Mouse (Mus musculus) mesoderm, embryonic 11.5 days (tissue): ENCODE data around the gene Acot6.
"Not testable (repeated sequence)": the region's sequence is repeated elsewhere in the genome, so short reads cannot be mapped to it uniquely, and the experiment has no call there.

Source experiments
- DNase-seq: peaks from one replicate; pipeline ENCODE4 v3.0.0-alpha.2; 2012; ENCODE audit warnings: low read depth, low spot score

Gene Acot6

GRCm38 (mm10) chr12:84100604-84101492 lies at the start of gene Acot6:
Gene Acot6 (plus strand): TSS chr12:84100654.
- peak; percentile 41 for DNase-seq

- DNase-seq: not testable (repeated sequence)
Observed at GRCm38 (mm10) chr12:84050744-84051143, 49.7 kb upstream of the Acot6 start.

- DNase-seq: no peak
Observed at GRCm38 (mm10) chr12:84051937-84052474, 48.4 kb upstream of the Acot6 start, which contains the start of gene Acot3. Gene Acot3 (plus strand): TSS chr12:84052144.

GRCm38 (mm10) chr12:84052609-84053008 lies 47.8 kb upstream of the Acot6 start:
- no peak for DNase-seq

GRCm38 (mm10) chr12:84053173-84053572 lies 47.3 kb upstream of the Acot6 start:
- DNase-seq: no peak

- peak; percentile 35 for DNase-seq
Observed at GRCm38 (mm10) chr12:84053679-84054391, 46.6 kb upstream of the Acot6 start.

GRCm38 (mm10) chr12:84060946-84061345 lies 39.5 kb upstream of the Acot6 start:
- no peak for DNase-seq

- DNase-seq: no peak
Observed at GRCm38 (mm10) chr12:84062336-84062735, 38.1 kb upstream of the Acot6 start.

- DNase-seq: no peak
Observed at GRCm38 (mm10) chr12:84063228-84063627, 37.2 kb upstream of the Acot6 start.

GRCm38 (mm10) chr12:84063833-84064232 lies 36.6 kb upstream of the Acot6 start:
- no peak for DNase-seq

GRCm38 (mm10) chr12:84064621-84065020 lies 35.8 kb upstream of the Acot6 start:
- no peak for DNase-seq

GRCm38 (mm10) chr12:84067752-84068151 lies 32.7 kb upstream of the Acot6 start:
- no peak for DNase-seq

GRCm38 (mm10) chr12:84068296-84068695 lies 32.2 kb upstream of the Acot6 start:
- DNase-seq: no peak

GRCm38 (mm10) chr12:84068986-84069385 lies 31.5 kb upstream of the Acot6 start, which contains the start of gene Acot5:
Gene Acot5 (plus strand): TSS chr12:84069325.
- DNase-seq: no peak

- DNase-seq: not testable (repeated sequence)
Observed at GRCm38 (mm10) chr12:84069582-84069981, 30.9 kb upstream of the Acot6 start.

GRCm38 (mm10) chr12:84071696-84072095 lies 28.8 kb upstream of the Acot6 start:
- no peak for DNase-seq

- no peak for DNase-seq
Observed at GRCm38 (mm10) chr12:84077371-84077990, 23.0 kb upstream of the Acot6 start.

- DNase-seq: no peak
Observed at GRCm38 (mm10) chr12:84083842-84084241, 16.6 kb upstream of the Acot6 start.

GRCm38 (mm10) chr12:84084581-84084980 lies 15.9 kb upstream of the Acot6 start:
- no peak for DNase-seq

GRCm38 (mm10) chr12:84094666-84095065 lies 5.8 kb upstream of the Acot6 start:
- not testable (repeated sequence) for DNase-seq

- DNase-seq: no peak
Observed at GRCm38 (mm10) chr12:84099605-84100004, 849 bp upstream of the Acot6 start.

GRCm38 (mm10) chr12:84100071-84100470 lies 383 bp upstream of the Acot6 start:
- DNase-seq: no peak
